ENCODE assay signal across 8 mouse cellular contexts in the genomic region with DNA sequence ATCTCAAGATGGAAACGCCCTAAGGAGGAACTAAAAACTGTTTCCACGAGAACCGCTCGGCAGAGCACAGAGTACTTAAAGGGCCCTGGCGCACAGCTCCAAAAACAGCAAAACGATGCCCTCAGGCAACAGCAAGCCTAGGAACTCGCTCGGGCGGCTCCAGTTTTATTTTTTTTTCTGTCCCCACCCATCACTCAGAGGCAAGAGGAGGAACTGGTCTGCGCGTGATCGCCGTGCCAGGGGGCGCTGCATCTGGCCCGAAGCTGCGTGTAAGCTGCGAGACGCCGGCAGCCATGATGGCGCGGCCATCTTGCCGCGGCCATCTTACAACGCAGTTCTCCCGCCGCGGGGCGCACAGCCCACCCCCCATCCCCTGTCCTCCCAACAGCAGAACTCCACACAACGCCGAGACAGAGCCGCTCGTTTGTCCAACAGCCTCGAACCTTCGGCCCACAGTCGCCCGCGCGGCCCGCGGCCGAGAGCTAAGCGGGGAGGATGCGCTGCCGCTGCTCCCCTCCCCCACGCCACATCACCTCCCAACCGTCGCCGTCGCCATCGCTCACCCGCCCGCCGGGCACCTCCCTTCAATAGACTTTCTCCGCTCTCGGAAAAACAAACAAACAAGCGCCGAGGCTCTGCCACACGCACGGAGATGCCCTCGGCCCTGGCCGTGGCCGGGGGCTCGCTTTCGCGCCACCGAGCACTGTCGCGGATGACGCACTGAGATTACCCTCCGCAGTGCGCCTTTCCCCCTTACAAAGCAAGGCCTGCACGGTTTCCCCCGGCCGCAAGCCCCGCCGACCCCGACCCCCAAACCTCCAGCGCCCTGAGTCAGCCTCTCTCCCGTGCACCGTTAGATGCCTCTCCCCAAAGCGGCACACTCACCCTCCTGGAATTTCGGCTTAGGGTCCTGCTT. TPM values are rescaled to one million over a fixed set of nuclear protein-coding genes. Genes with fewer than 3 reads are reported as not detected.
A peak's percentile ranks its signal among the peaks of the same experiment; 100 is the strongest.
DNase-seq lines count a peak whose midpoint lies in the region; ATAC-seq lines count a peak whose summit lies in the region.

No protein-coding gene starts in this region.

- peak; percentile 64 for ATAC-seq in inflammation-experienced regulatory T-cells, adult 6 months
- peak; percentile 78 for ATAC-seq in megakaryocyte-erythroid progenitor cell, adult 5-6 weeks (replicated peaks; ENCODE audit: low FRiP score, low TSS enrichment, poor library complexity, severe bottlenecking)

- peak; percentile 87 for DNase-seq in adipocyte (ENCODE audit: low spot score)
- DNase-seq in embryo, embryonic 10 days (ENCODE audit: low spot score): peak; percentile 93
- DNase-seq in gastrocnemius, postnatal 10 days: peak; percentile 82
- DNase-seq in left cerebral cortex, postnatal 10 days (ENCODE audit: extremely low spot score in 1 of 2, low spot score in 2 of 2): peak; percentile 86 to 94
- peak; percentile 93 for DNase-seq in right cerebral cortex, postnatal 25 days
- peak; percentile 88 to 89 for DNase-seq in urinary bladder, postnatal 4 days (ENCODE audit: low spot score in 2 of 2)

- intact Hi-C loops in left cerebral cortex, postnatal 10 days (cut with DNase I): no loop called here

RNA-seq across cellular contexts. Expression of a gene that starts 0.7 kb away (rescaled TPM):
- total RNA-seq in gastrocnemius, postnatal 10 days (2021): 100 to 1,000 TPM; 196 to 198 TPM
- 100 to 1,000 TPM; 287 to 345 (median 307) TPM for polyA plus RNA-seq in inflammation-experienced regulatory T-cells, adult 6 months (2017; shearing (Covaris generic))
- 100 to 1,000 TPM; 407 to 420 TPM for total RNA-seq in left cerebral cortex, postnatal 10 days (2021)
- 253 and 288 TPM in 2 replicates for total RNA-seq in megakaryocyte-erythroid progenitor cell, adult 5-6 weeks (2014; fragmentation: Nextera tagmentation)
- 217 and 277 TPM in 2 replicates for total RNA-seq in megakaryocyte-erythroid progenitor cell, adult 5-6 weeks (2017)

RNA-seq across cellular contexts. Expression of a gene that starts 49.0 kb away (rescaled TPM):
- 1 to 10 TPM; 5.9 to 9.1 TPM for total RNA-seq in gastrocnemius, postnatal 10 days (2021)
- not detected for polyA plus RNA-seq in inflammation-experienced regulatory T-cells, adult 6 months (2017; shearing (Covaris generic))
- total RNA-seq in left cerebral cortex, postnatal 10 days (2021): 1 to 10 TPM in 1 of 2 experiments, under 1 TPM in 1; 0.94 to 1.1 TPM
- total RNA-seq in megakaryocyte-erythroid progenitor cell, adult 5-6 weeks (2014; fragmentation: Nextera tagmentation): not detected in 2 replicates
- not detected in 2 replicates for total RNA-seq in megakaryocyte-erythroid progenitor cell, adult 5-6 weeks (2017)

RNA-seq across cellular contexts. Expression of a gene that starts 60.0 kb away (rescaled TPM):
- 10 to 100 TPM; 32.9 to 41.3 TPM for total RNA-seq in gastrocnemius, postnatal 10 days (2021)
- 10 to 100 TPM in 1 of 3 experiments, 1 to 10 TPM in 2; 1.2 to 11.4 (median 6.3) TPM for polyA plus RNA-seq in inflammation-experienced regulatory T-cells, adult 6 months (2017; shearing (Covaris generic))
- 10 to 100 TPM; 23.4 to 25.5 TPM for total RNA-seq in left cerebral cortex, postnatal 10 days (2021)
- total RNA-seq in megakaryocyte-erythroid progenitor cell, adult 5-6 weeks (2014; fragmentation: Nextera tagmentation): 0.79 and 3.5 TPM in 2 replicates
- 1.6 and 2.3 TPM in 2 replicates for total RNA-seq in megakaryocyte-erythroid progenitor cell, adult 5-6 weeks (2017)

Comparison
In these comparisons a context has a peak if more than half of its experiments do, and no peak if none do; other contexts are left out.
1. Peak in every context shown above with its lines: DNase-seq and ATAC-seq.
2. RNA of a gene that starts 60.0 kb away (total RNA-seq): 32.9 to 41.3 TPM in gastrocnemius, postnatal 10 days and 23.4 to 25.5 TPM in left cerebral cortex, postnatal 10 days; 0.79 to 3.5 TPM in megakaryocyte-erythroid progenitor cell, adult 5-6 weeks; every median in the first group is over 4 times any median in the second.